Mouse (Mus musculus): Measurements from ENCODE around the gene Fam13a.

Fam13a gene

GRCm38 (mm10) chr6:58896648-58897047 lies 127.7 kb downstream of the Fam13a start:
- no peak for TF ChIP-seq GATA4 (IDR thresholded peaks at IDR 0.05; ENCODE audit: insufficient replicate concordance, low read length)

DNA sequence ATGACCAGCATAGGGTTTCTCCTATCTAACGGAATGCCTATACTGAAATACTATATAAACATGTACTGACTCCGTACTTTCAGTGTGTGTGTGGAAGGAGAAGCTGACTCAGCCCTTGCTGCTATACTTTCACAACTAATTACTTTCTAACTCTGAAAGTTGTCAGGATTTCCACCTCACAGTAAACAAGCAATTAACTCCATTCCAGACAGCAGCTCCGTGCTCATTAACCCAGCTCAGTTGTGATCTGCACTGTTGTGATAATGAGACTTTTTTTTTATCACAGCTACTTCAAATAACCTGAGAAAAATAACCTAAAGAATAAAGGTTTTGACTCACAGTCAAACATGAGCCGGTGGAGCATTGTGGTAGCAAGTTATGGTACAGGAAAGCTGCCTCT lies 129.4 kb downstream of the Fam13a start:
- no peak for TF ChIP-seq GATA4 (IDR thresholded peaks at IDR 0.05; ENCODE audit: insufficient replicate concordance, low read length)

GRCm38 (mm10) chr6:58893307-58893706 lies 131.0 kb downstream of the Fam13a start:
- no peak for TF ChIP-seq GATA4 (IDR thresholded peaks at IDR 0.05; ENCODE audit: insufficient replicate concordance, low read length)

DNA sequence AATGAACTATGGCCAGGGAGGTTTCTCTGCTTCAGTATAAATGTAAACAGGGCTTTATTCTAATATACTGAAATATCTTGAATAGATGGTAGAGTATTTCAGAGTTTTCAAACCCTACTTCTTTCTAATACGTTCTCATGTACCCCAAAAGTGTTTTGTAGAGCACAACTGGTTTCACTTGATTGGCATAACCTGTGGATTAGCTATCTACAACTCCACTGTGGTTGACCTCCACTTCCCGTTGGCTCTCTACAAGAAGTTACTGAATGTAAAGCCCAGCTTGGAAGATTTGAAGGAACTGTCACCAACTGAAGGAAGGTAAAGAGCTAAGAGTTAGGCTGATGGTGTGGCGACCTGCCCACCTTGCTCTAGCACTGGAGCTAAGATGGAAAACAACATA lies 134.4 kb downstream of the Fam13a start:
- no peak for TF ChIP-seq GATA4 (IDR thresholded peaks at IDR 0.05; ENCODE audit: insufficient replicate concordance, low read length)

GRCm38 (mm10) chr6:58882271-58882670 lies 142.1 kb downstream of the Fam13a start:
- no peak for TF ChIP-seq GATA4 (IDR thresholded peaks at IDR 0.05; ENCODE audit: insufficient replicate concordance, low read length)
